8 mouse cellular contexts compared by ENCODE assay signal in the genomic region with DNA sequence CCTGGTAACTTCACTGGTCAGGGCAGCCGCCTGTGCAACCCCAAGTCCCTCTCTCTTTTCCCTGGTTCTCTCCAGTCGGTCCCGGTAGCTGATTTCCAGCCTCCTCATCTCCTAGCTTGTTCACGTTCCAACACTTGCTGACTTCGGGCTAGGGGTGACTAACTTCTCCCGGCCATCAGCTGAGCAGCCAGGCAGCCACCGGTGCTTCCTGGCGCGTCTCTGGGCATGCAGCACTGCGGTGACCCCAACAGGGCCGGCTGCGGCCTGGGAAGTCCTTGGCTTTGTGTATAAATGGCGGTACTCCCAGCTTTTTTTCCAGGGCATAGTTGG. TPM values are rescaled to one million over a fixed set of nuclear protein-coding genes. Genes with fewer than 3 reads are reported as not detected.
DNase-seq lines count a peak whose midpoint lies in the region; ATAC-seq lines count a peak whose summit lies in the region.

A gene (minus strand): TSS at position 248 of the 330 bp plus-strand sequence.

- no peaks in the 10 kb centered on the region for H3K4me1 ChIP-seq in intestine, embryonic 14.5 days (replicated peaks; ENCODE audit: control insufficient read depth, insufficient read depth, low read length)
- peaks cover 6% of the 10 kb centered on the region; the same call in 1 of the 2 replicates for H3K4me1 ChIP-seq in midbrain, embryonic 11.5 days (ENCODE audit: control insufficient read depth, insufficient read depth, low read length)

- H3K27me3 ChIP-seq in intestine, embryonic 14.5 days (replicated peaks; ENCODE audit: control insufficient read depth, insufficient read depth, low read length): peaks cover 34% of the 10 kb centered on the region
- H3K27me3 ChIP-seq in midbrain, embryonic 11.5 days (ENCODE audit: control insufficient read depth, insufficient read depth, low read length): peaks cover 16% of the 10 kb centered on the region

- no peak within 1 kb of the TSS for H3K27ac ChIP-seq in intestine, embryonic 14.5 days (ENCODE audit: low read depth)
- H3K27ac ChIP-seq in midbrain, embryonic 11.5 days (ENCODE audit: low read depth, low read length): no peak within 1 kb of the TSS

- 7% methylated on average over 13 of the region's 13 CpGs for WGBS in intestine, embryonic 14.5 days
- WGBS in midbrain, embryonic 11.5 days: 3% methylated on average over 13 of the region's 13 CpGs

- no peak for ATAC-seq in intestine, embryonic 14.5 days (replicated peaks; ENCODE audit: low FRiP score, low TSS enrichment, low read depth)
- peak; percentile 23 for ATAC-seq in midbrain, embryonic 11.5 days (ENCODE audit: low FRiP score)
- ATAC-seq in activated CD4-positive, CD25-positive, alpha-beta regulatory T cell, adult 4 months: no peak

- H3K36me3 ChIP-seq in intestine, embryonic 14.5 days (ENCODE audit: control insufficient read depth, insufficient read depth, low read length): no peaks in the 10 kb centered on the region
- no peaks in the 10 kb centered on the region for H3K36me3 ChIP-seq in midbrain, embryonic 11.5 days (ENCODE audit: control insufficient read depth, insufficient read depth, low read length)

- H3K9me3 ChIP-seq in intestine, embryonic 14.5 days (ENCODE audit: control insufficient read depth, low read length): no peaks in the 10 kb centered on the region
- H3K9me3 ChIP-seq in midbrain, embryonic 11.5 days (ENCODE audit: control insufficient read depth, low read length): no peaks in the 10 kb centered on the region

- peak within 1 kb of the TSS; percentile 50 for H3K9ac ChIP-seq in intestine, embryonic 14.5 days (ENCODE audit: low read length)
- peak within 1 kb of the TSS; percentile 63 for H3K9ac ChIP-seq in midbrain, embryonic 11.5 days (ENCODE audit: low read length)

- H3K4me2 ChIP-seq in intestine, embryonic 14.5 days (ENCODE audit: low read length): peak within 1 kb of the TSS; percentile 88
- H3K4me2 ChIP-seq in midbrain, embryonic 11.5 days: peak within 1 kb of the TSS; percentile 70

- peak within 1 kb of the TSS; percentile 61 for H3K4me3 ChIP-seq in intestine, embryonic 14.5 days (ENCODE audit: low read depth, low read length)
- peak within 1 kb of the TSS; percentile 50 for H3K4me3 ChIP-seq in midbrain, embryonic 11.5 days (ENCODE audit: low read depth, low read length)

- peak; percentile 19 to 22 for DNase-seq in cerebellum, postnatal 25 days
- DNase-seq in cerebellum, adult 18-20 months: no peak
- peak; percentile 7 for DNase-seq in ZHBTc4 (ENCODE audit: low read depth, low spot score)
- peak; percentile 35 for DNase-seq in gastrocnemius, postnatal 10 days
- DNase-seq in intestine, embryonic 14.5 days (ENCODE audit: low spot score): peak; percentile 58
- peak; percentile 92 for DNase-seq in midbrain, embryonic 11.5 days (ENCODE audit: low spot score, missing footprints)
- no peak for DNase-seq in right cerebral cortex, postnatal 14 days

RNA-seq across cellular contexts. Expression of the gene that starts here (rescaled TPM):
- 10 to 100 TPM; 10.9 to 13.3 TPM for total RNA-seq in gastrocnemius, postnatal 10 days (2021)
- polyA plus RNA-seq in intestine, embryonic 14.5 days (2014; fragmentation: Nextera tagmentation; extraction: Ambion mirVana): 0.62 and 1.2 TPM in 2 replicates
- polyA plus RNA-seq in midbrain, embryonic 11.5 days (2014; fragmentation: Nextera tagmentation; extraction: Ambion mirVana): 1.1 and 1.2 TPM in 2 replicates
- under 1 TPM in 1 of 2 experiments, not detected in 1; 0.12 TPM for polyA plus RNA-seq in activated CD4-positive, CD25-positive, alpha-beta regulatory T cell, adult 4 months (2017; shearing (Covaris generic))

Comparison
In these comparisons a context has a peak if more than half of its experiments do, and no peak if none do; other contexts are left out.
1. DNase-seq: peak in cerebellum, postnatal 25 days (2 of 2), ZHBTc4 (single experiment), gastrocnemius, postnatal 10 days (single experiment), intestine, embryonic 14.5 days (single experiment) and midbrain, embryonic 11.5 days (single experiment); none in cerebellum, adult 18-20 months (0 of 2) and right cerebral cortex, postnatal 14 days (single experiment).